Mouse (Mus musculus): ENCODE data around the gene Fhad1. TPM values are rescaled to one million over a fixed set of nuclear protein-coding genes. Genes with fewer than 3 reads are reported as not detected.

Gene Fhad1
- polyA plus RNA-seq, 1 experiment: 0.28 TPM

DNA sequence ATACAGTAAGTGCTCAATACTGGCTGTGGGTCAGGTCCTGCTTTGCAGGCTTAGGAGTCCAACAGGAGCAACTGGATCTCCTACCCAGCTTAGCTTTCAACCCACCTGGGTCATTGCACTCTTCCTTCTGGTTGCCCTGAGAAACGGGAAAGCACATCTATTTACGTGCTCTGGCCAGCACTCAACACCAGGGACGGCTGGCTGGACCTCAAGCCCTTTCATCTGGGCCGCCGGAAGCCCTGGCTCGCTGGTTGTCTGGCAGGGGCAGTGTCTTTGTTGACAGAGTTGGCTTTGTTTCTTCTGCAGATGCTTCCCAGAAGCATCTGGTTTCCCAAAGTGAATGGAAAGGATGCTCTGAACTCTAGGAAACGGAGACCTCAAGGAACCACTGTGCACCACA lies 100.8 kb downstream of the Fhad1 start:
- H3K4me3 ChIP-seq (ENCODE audit: insufficient read depth, low read depth, low read length): no peak overlapping the region
- no peak for TF ChIP-seq CTCF (conservative IDR thresholded peaks at IDR 0.05; ENCODE audit: insufficient read depth, insufficient read length, low read depth, low read length)
- TF ChIP-seq POLR2A (IDR thresholded peaks at IDR 0.05; ENCODE audit: low read depth, low read length): no peak
- 50% methylated on average over 7 of the region's 7 CpGs for WGBS
- H3K27ac ChIP-seq (ENCODE audit: insufficient read depth, low read depth, low read length): peak overlapping the region; percentile 20; the same call in 1 of the 2 replicates
- H3K4me1 ChIP-seq (ENCODE audit: control insufficient read depth, insufficient read depth, low read length): no peaks in the 10 kb centered on the region
- DNase-seq: peak; percentile 55
- H3K27me3 ChIP-seq (replicated peaks; ENCODE audit: control insufficient read depth, insufficient read depth, low read length): no peaks in the 10 kb centered on the region
- no peaks in the 10 kb centered on the region for H3K36me3 ChIP-seq (ENCODE audit: control insufficient read depth, insufficient read depth, low read length)

DNA sequence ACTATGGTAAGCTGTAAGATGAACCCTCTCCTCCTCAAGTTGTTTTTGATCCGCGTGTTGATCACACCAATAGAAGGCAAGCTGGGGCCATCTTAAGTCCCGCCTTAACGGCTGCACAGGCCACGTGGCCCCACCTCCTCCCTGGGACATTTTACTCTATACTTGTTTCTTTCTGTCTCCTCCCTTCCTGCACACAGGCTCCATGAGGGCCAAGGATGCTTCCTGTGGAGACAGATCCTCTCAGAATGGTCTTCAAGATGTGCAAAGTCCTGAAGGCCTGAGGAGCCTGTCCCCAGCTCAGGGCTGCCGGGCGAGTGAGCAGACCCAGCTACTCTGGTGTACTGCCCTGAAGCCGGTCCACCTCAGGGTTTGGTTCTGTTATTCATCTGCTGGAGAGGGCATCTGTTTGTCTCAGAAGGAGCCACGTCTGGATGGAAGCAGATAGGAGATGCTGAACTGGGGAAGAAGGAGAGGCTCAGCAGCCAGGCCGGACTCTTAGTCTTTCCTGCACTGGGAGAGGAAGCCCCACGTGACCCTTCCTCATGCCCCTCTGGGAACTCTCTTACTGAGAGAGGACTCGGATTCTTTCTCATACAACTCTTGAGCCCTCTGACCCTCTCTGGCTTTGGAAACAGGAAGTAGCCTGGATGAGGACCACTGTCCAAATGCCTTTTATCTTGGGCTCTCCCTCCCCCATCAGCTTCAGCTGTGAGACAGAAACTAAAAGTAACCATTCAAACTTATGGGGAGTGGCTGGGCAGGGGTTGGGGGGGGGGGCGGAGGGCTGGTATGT lies 101.5 kb downstream of the Fhad1 start:
- peak; percentile 56 for DNase-seq
- no peaks in the 10 kb centered on the region for H3K4me1 ChIP-seq (ENCODE audit: control insufficient read depth, insufficient read depth, low read length)
- no peaks in the 10 kb centered on the region for H3K36me3 ChIP-seq (ENCODE audit: control insufficient read depth, insufficient read depth, low read length)
- TF ChIP-seq CTCF (conservative IDR thresholded peaks at IDR 0.05; ENCODE audit: insufficient read depth, insufficient read length, low read depth, low read length) (no peak), POLR2A (IDR thresholded peaks at IDR 0.05; ENCODE audit: low read depth, low read length) (no peak)
- H3K27ac ChIP-seq (ENCODE audit: insufficient read depth, low read depth, low read length): peak overlapping the region; percentile 47; the same call in 1 of the 2 replicates
- H3K4me3 ChIP-seq (ENCODE audit: insufficient read depth, low read depth, low read length): no peak overlapping the region
- 66% methylated on average over 13 of the region's 13 CpGs for WGBS
- no peaks in the 10 kb centered on the region for H3K27me3 ChIP-seq (replicated peaks; ENCODE audit: control insufficient read depth, insufficient read depth, low read length)

DNA sequence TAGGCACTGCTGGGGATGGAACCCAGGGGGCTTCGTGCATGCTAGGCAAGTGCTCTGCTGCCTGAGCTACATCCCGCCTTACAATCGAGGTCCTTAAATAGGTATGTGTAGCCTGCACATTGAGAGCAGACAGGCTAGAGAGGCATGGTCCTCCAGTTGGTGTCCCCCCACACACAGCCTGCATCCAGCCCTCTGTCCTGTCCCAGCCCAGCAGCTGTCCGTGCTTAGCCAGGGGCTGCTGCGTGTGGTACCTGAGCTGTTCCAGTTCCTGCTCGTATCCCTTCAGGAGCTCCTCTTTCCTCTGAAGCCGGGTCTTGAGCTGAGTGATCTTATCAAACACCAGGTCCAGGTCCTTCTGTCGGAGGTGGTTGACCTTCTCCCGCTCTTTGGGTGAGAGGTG lies 110.2 kb downstream of the Fhad1 start:
- no peaks in the 10 kb centered on the region for H3K4me1 ChIP-seq (ENCODE audit: control insufficient read depth, insufficient read depth, low read length)
- TF ChIP-seq CTCF (conservative IDR thresholded peaks at IDR 0.05; ENCODE audit: insufficient read depth, insufficient read length, low read depth, low read length): no peak
- no peak for TF ChIP-seq POLR2A (IDR thresholded peaks at IDR 0.05; ENCODE audit: low read depth, low read length)
- no peak overlapping the region for H3K27ac ChIP-seq (ENCODE audit: insufficient read depth, low read depth, low read length)
- H3K27me3 ChIP-seq (replicated peaks; ENCODE audit: control insufficient read depth, insufficient read depth, low read length): no peaks in the 10 kb centered on the region
- H3K36me3 ChIP-seq (ENCODE audit: control insufficient read depth, insufficient read depth, low read length): no peaks in the 10 kb centered on the region
- DNase-seq: no peak
- 71% methylated on average over 9 of the region's 9 CpGs for WGBS
- H3K4me3 ChIP-seq (ENCODE audit: insufficient read depth, low read depth, low read length): no peak overlapping the region

DNA sequence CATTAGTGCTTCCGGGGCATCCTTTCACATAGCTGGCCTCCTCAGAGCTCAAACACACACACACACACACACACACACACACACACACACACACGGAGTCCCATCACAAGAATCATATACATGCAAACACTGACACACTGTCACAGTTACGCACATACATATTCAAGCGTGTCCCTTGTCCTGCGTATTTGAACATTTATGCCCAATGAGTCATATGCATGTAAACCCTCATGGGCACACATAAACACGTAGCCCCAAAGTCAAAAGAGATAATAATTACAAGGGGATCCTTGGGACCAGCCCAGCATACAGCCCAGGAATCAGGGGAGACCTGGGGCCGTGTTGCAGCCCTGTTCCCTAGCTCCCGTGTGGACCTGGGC lies 112.4 kb downstream of the Fhad1 start:
- no peaks in the 10 kb centered on the region for H3K27me3 ChIP-seq (replicated peaks; ENCODE audit: control insufficient read depth, insufficient read depth, low read length)

DNA sequence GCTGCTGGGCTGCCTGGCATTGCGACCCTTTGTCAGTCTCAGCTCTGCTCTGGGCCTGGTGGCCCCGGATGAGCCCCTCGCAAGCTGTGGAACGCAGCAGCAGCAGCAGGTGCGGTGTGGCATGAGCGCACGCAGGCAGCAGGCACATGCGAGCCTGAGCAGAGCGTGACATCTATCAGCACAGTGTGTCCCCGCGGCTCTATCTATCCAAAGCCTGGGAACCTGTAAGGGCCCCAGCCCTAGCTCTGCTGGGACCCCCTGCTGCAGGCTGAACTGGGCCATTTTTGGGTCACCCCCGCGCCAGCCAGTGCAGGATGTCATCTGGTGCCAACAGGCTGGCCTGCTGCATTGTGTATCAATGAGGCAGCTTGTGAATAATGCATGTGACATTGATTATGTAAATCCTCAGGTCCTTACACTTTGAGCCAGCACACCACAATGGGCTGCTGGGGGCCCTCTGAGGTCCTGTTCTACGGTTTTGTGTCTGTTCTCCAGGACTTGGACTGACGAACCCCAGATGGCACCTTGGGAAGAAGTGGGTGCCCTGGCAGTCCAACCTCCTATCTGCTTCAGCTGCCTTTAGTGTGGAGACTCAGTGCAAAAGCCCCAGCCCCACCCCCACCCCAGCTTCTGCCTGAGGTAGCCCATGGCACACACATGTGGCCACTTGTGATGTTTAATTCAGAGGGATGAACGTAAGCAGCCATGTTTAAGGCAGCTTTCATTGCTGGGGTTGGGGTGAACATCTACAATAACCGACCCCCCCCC lies 113.0 kb downstream of the Fhad1 start:
- TF ChIP-seq CTCF (conservative IDR thresholded peaks at IDR 0.05; ENCODE audit: insufficient read depth, insufficient read length, low read depth, low read length) (no peak), POLR2A (IDR thresholded peaks at IDR 0.05; ENCODE audit: low read depth, low read length) (no peak)
- H3K4me3 ChIP-seq (ENCODE audit: insufficient read depth, low read depth, low read length): no peak overlapping the region
- H3K27me3 ChIP-seq (replicated peaks; ENCODE audit: control insufficient read depth, insufficient read depth, low read length): no peaks in the 10 kb centered on the region
- no peaks in the 10 kb centered on the region for H3K36me3 ChIP-seq (ENCODE audit: control insufficient read depth, insufficient read depth, low read length)
- no peaks in the 10 kb centered on the region for H3K4me1 ChIP-seq (ENCODE audit: control insufficient read depth, insufficient read depth, low read length)
- DNase-seq: no peak
- no peak overlapping the region for H3K27ac ChIP-seq (ENCODE audit: insufficient read depth, low read depth, low read length)
- 78% methylated on average over 17 of the region's 17 CpGs for WGBS

More for the DNA sequence above, 112.4 kb downstream of the Fhad1 start:
- no peak for DNase-seq
- Histone ChIP-seq H3K36me3 (ENCODE audit: control insufficient read depth, insufficient read depth, low read length) (no peaks in the 10 kb centered on the region), H3K4me3 (ENCODE audit: insufficient read depth, low read depth, low read length) (no peak overlapping the region), H3K4me1 (ENCODE audit: control insufficient read depth, insufficient read depth, low read length) (no peaks in the 10 kb centered on the region), H3K27ac (ENCODE audit: insufficient read depth, low read depth, low read length) (no peak overlapping the region)
- WGBS: 88% methylated on average over 8 of the region's 8 CpGs
- TF ChIP-seq POLR2A (IDR thresholded peaks at IDR 0.05; ENCODE audit: low read depth, low read length): no peak
- no peak for TF ChIP-seq CTCF (conservative IDR thresholded peaks at IDR 0.05; ENCODE audit: insufficient read depth, insufficient read length, low read depth, low read length)

DNA sequence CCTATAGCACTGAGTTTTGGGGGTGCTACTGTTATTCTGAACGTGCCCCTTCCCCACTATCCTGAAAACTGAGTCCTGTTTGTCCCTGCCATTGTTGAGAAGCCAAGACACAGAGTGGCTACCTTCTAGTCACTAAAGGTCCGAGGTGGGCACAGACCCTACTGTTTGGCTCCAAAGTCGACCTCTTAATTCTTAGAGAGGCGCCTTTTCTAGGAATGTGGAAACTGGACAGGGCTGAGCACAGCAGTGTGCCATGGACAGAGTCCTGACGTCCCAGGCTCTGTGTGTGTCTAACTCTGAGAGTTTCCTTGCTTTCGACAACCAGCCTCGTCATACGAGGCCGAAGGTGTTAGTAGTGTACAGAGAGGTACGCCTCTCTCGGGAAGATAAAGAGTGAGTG lies 114.5 kb downstream of the Fhad1 start:
- no peaks in the 10 kb centered on the region for H3K27me3 ChIP-seq (replicated peaks; ENCODE audit: control insufficient read depth, insufficient read depth, low read length)
- TF ChIP-seq POLR2A (IDR thresholded peaks at IDR 0.05; ENCODE audit: low read depth, low read length): no peak
- no peak for TF ChIP-seq CTCF (conservative IDR thresholded peaks at IDR 0.05; ENCODE audit: insufficient read depth, insufficient read length, low read depth, low read length)
- no peak overlapping the region for H3K27ac ChIP-seq (ENCODE audit: insufficient read depth, low read depth, low read length)
- DNase-seq: no peak
- H3K4me3 ChIP-seq (ENCODE audit: insufficient read depth, low read depth, low read length): no peak overlapping the region
- no peaks in the 10 kb centered on the region for H3K36me3 ChIP-seq (ENCODE audit: control insufficient read depth, insufficient read depth, low read length)
- no peaks in the 10 kb centered on the region for H3K4me1 ChIP-seq (ENCODE audit: control insufficient read depth, insufficient read depth, low read length)
- 79% methylated on average over 11 of the region's 11 CpGs for WGBS

DNA sequence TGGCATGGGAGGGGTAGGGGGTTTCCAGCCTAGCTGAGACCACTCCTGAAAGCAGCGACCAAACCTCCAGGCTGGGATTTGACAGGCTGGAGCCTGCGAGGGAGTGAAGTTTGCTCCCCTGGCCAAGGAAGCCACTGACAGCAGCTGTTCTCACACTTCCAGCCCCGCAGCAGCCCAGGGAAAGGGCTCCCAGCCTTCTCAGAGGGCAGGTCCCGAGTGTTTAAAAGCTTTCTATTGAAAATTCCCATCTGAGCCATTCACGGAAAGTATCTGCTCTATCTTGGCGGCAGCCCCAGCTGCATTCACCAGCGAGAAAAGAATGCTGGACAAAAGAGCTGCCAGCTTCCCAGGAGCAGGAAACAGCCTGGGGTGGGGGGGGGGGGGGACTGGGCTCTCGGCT lies 114.9 kb downstream of the Fhad1 start:
- no peak for DNase-seq
- no peaks in the 10 kb centered on the region for H3K36me3 ChIP-seq (ENCODE audit: control insufficient read depth, insufficient read depth, low read length)
- H3K27ac ChIP-seq (ENCODE audit: insufficient read depth, low read depth, low read length): no peak overlapping the region
- H3K4me1 ChIP-seq (ENCODE audit: control insufficient read depth, insufficient read depth, low read length): no peaks in the 10 kb centered on the region
- TF ChIP-seq POLR2A (IDR thresholded peaks at IDR 0.05; ENCODE audit: low read depth, low read length) (no peak), CTCF (conservative IDR thresholded peaks at IDR 0.05; ENCODE audit: insufficient read depth, insufficient read length, low read depth, low read length) (no peak)
- no peaks in the 10 kb centered on the region for H3K27me3 ChIP-seq (replicated peaks; ENCODE audit: control insufficient read depth, insufficient read depth, low read length)
- H3K4me3 ChIP-seq (ENCODE audit: insufficient read depth, low read depth, low read length): no peak overlapping the region
- 26% methylated on average over 8 of the region's 8 CpGs for WGBS

Measured in kidney, adult 2 months (tissue).